Mouse (Mus musculus): ENCODE results near the gene Yrdc. TPM values are rescaled to one million over a fixed set of nuclear protein-coding genes. Genes with fewer than 3 reads are reported as not detected.

The Yrdc gene
- total RNA-seq, 2 experiments from 2014 or later, result 18.7 to 65.5 TPM

GRCm38 (mm10) chr4:124847573-124847972 is 2.9 kb upstream of the Yrdc start:
- peak; percentile 52 for ATAC-seq (replicated peaks; ENCODE audit: poor library complexity, severe bottlenecking)

DNA sequence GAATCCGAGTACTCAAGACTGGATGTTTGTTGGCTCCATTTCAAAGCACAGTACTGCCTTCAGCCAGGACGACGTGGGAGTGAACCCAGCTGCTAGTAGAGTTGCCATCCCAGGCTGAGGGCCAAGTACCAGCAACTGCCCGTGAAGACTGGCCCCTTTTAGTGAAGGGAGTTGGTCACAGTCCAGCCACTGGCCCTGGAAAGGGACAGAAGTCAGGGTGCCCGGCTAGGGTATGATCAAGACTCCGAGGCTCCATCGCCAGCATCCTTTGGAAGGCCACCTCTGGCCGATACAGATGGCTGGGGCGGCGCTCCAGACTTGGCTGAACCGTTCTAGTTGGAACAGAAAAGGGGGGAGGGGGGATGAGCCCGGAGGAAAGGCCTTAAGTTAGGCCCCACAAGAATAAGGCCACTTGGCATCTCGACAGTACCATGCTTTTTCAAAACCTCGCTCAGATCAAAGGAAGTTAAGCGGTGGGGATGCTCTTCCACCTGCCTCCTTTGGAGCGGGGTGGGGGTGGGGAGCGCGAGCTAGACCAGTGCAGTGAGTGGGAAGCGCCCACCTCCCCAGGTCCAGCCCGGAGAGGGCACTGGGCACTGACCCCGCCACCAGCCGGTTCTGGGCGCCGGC is 733 bp upstream of the Yrdc start:
- no peak for ATAC-seq (replicated peaks; ENCODE audit: poor library complexity, severe bottlenecking)

GRCm38 (mm10) chr4:124850933-124851658 is 617 bp downstream of the Yrdc start, which contains the start of gene 1110065P20Rik:
TSS of gene 1110065P20Rik (minus strand) at chr4:124851196.
- peak; percentile 67 for ATAC-seq (replicated peaks; ENCODE audit: poor library complexity, severe bottlenecking)

- ATAC-seq (replicated peaks; ENCODE audit: poor library complexity, severe bottlenecking), result no peak
Measured at GRCm38 (mm10) chr4:124856294-124856693, 5.8 kb downstream of the Yrdc start.

- ATAC-seq (replicated peaks; ENCODE audit: poor library complexity, severe bottlenecking), result no peak
Measured at GRCm38 (mm10) chr4:124858370-124858769, 7.9 kb downstream of the Yrdc start.

DNA sequence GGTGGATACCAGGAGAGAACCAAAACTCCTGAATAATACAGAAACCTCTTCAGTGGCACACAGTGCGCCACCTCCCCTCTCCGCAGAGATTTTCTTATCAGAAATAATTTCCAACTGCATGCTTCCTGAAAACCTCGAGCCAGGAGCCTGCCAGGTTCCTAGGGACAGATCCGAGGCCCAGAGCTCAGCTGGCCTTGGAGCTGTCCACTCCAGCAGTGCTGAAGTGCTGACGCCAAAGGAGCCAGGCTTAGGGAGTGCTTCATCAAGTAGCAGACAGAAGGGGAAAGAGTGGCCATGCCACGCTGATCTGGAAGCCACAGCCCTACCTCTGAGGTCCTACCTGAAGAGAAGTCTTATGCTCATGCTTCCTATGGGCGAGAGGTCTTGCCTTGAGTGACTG is 10.0 kb downstream of the Yrdc start:
- ATAC-seq (replicated peaks; ENCODE audit: poor library complexity, severe bottlenecking), result peak; percentile 73

DNA sequence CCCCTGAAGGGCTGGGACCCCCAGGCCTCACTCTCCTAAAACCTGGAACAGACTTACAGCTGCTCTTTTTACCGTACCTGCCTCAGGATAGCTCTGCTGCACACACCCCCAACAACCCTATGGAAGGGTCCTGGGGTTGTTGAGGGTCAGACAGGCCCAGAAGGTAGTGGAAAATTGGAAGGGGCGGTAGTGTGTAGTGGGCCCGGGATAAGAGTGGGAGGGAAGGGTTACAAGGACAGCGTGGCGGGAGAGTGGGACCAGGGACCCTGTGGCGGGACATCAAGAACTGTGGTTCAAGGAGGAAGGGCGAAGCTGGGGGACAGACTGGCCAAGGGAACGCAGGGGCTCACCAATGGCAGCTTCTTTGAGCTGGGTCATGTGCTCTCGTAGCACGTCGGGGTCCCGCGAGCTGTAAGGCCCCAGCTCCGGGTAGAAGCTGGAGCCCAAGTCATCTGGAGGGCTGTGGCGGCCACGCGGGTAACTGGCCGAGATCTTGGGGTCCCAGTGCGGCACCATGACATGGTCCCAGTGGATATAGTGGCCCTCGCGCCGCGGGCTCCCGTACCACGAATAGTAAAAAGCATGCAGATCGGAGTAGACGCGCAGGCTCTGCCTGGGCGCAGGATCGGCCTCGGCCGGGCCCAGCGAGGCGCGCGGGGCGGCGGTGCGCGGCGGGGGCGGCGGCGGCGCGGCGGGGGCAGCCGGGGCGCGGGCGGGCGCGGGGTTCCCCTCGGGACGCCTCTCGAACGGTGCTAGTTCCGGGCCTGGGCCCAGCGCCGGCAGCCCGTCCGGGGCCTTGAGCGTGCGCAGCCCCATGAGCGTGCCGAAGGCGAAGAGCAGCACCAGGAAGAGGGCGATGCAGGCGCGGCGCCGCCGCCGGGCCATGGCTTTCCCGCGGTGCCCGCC is 11.1 kb downstream of the Yrdc start, which contains the start of gene Maneal:
Gene Maneal (minus strand): TSS at position 889 of the 906 bp plus-strand sequence.
- 0 out of 2 replicates have a peak, but pooled peaks have one; percentile 16 for ATAC-seq (replicated peaks; ENCODE audit: poor library complexity, severe bottlenecking)

- ATAC-seq (replicated peaks; ENCODE audit: poor library complexity, severe bottlenecking), result no peak
Measured at GRCm38 (mm10) chr4:124872719-124873118, 22.2 kb downstream of the Yrdc start.

- ATAC-seq (replicated peaks; ENCODE audit: poor library complexity, severe bottlenecking), result no peak
Measured at GRCm38 (mm10) chr4:124880599-124880998, 30.1 kb downstream of the Yrdc start, which contains the start of gene Epha10. TSS of gene Epha10 (plus strand) at chr4:124880899.

DNA sequence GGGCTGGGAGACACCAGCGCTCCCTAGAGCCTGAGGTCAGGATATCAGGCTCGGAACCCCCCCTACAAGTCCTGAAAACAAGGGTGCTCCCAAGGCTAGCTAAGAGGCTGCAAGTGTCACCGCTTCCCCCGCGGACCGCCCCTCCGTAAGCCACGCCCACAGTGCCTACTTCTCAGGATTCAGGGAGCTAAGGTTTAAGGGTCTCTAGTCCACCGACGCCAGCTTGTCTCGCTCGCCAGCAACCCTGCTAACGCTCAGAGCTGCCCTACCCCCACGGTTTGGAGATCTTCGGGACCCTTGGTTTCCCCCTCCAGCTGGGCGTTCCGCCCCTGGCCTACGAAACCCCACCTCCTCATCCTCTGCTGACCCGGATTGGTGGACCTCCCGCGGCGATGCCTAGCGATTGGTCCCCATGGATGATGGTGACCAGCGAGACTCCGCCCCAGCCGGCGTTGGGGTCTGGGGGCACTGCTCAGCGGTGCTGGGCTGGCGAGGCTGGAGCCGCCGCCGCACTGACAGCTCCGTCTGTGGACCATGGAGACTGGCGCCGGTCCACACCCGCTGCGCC is 30.9 kb downstream of the Yrdc start:
- ATAC-seq (replicated peaks; ENCODE audit: poor library complexity, severe bottlenecking), result no peak; the same call in none of the 2 replicates

DNA sequence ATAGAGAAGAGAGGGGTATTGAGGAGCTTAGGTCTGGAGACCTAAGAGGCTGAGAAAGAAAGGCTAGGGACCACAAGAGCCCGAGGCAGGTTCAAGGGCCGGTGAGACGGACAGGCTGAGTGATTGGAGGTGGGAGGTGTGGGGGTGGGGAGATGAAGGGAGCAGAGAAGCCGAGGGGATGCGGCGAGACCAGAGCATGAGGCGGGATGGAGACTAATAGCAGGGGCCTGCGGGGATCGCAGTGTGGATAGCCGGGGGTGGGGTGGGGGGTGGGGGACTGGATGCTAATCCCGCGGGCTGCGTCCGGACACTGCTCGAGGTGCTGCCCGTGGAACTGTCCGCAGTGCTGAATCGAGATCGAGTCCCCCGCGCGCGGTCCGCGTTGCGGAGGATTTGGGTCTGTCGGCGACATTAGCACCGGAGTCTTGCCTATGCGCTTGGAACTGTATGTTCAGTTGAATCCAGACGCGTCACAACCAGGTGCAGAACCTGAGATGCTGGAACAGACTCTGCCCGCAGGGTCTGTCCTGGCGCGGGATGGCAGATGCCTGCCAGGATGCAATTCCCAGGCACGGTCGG is 31.8 kb downstream of the Yrdc start:
- ATAC-seq (replicated peaks; ENCODE audit: poor library complexity, severe bottlenecking), result peak; percentile 73

- ATAC-seq (replicated peaks; ENCODE audit: poor library complexity, severe bottlenecking), result no peak
Measured at GRCm38 (mm10) chr4:124888702-124889101, 38.2 kb downstream of the Yrdc start.

DNA sequence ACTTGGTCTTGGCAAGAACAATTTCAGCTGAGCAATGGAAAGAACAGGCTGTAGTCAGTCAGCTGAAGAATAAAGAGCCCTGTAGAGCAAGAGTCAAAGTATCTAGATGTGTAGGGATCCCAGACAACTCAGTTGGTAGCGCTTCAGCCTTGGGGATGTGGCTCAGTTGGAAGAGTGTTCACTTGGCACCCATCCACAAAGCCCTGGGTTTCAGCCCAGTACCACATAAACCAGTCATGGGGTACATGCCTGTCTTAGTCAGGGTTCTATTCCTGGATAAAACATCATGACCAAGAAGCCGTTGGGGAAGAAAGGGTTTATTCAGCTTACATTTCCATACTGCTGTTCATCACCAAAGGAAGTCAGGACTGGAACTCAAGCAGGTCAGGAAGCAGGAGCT is 39.5 kb downstream of the Yrdc start:
- no peak for ATAC-seq (replicated peaks; ENCODE audit: poor library complexity, severe bottlenecking)

DNA sequence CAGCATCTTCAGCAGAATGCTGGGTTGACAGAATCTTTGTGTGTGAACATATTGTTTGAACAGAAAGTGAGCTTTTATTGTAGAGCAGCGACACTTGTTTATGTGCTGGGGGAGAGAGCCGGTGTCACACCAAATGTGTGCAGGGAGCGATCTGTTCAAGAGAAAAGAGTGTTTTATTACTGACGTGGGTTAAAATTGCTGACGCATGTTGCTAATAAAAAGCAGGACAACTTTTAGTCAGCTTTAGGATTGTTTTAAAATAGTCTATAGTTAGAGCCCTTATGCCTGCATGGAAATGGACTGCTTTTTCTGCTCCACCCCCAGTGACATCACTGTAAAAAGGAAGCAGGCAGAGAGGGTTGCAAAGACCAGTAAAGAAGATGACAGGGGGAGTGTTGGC is 40.4 kb downstream of the Yrdc start:
- no peak for ATAC-seq (replicated peaks; ENCODE audit: poor library complexity, severe bottlenecking)

- no peak for ATAC-seq (replicated peaks; ENCODE audit: poor library complexity, severe bottlenecking)
Measured at GRCm38 (mm10) chr4:124893769-124894168, 43.3 kb downstream of the Yrdc start.

GRCm38 (mm10) chr4:124894508-124895428 is 44.3 kb downstream of the Yrdc start:
- 0 out of 2 replicates have a peak, but pooled peaks have one; percentile 14 for ATAC-seq (replicated peaks; ENCODE audit: poor library complexity, severe bottlenecking)

- ATAC-seq (replicated peaks; ENCODE audit: poor library complexity, severe bottlenecking), result no peak
Measured at GRCm38 (mm10) chr4:124898428-124898827, 47.9 kb downstream of the Yrdc start.

DNA sequence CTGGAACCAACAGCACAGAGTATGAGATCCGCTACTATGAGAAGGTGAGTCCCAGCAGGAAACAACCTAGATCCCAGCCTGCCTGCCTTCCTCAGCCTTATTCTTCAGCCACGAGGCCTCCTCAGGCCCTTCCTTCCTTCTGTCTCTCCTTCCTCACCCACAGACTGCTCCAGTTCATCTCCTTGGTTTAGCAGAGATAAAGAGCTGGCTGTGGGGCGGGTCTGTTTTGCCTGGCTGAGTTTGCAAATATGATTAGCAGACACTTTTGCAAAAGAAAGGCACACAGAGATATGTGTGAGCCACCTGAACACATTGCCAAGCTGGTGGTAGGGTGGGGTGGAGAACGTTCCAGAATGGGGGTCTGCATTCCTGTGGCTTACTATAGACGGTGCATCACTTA is 49.4 kb downstream of the Yrdc start:
- ATAC-seq (replicated peaks; ENCODE audit: poor library complexity, severe bottlenecking), result no peak

All from granulocyte monocyte progenitor cell, adult 5-6 weeks (primary cell).